Mouse (Mus musculus): ENCODE data around the gene Gm45799.

- TF ChIP-seq CTCF (IDR thresholded peaks at IDR 0.05; ENCODE audit: low read depth, low read length), result no peak
- TF ChIP-seq EP300 (IDR thresholded peaks at IDR 0.05; ENCODE audit: insufficient read depth, low read depth, low read length), result no peak
Observed at GRCm38 (mm10) chr7:105638776-105639175, 1.6 kb upstream of the Gm45799 start.

Measured in ES-Bruce4 (cell line).